Mouse (Mus musculus) midbrain, embryonic 11.5 days (tissue): ENCODE measurements around the gene Gm21119. TPM values are rescaled to one million over a fixed set of nuclear protein-coding genes. Genes with fewer than 3 reads are reported as not detected.
"Not testable (repeated sequence)": the region's sequence is repeated elsewhere in the genome, so short reads cannot be mapped to it uniquely, and the experiment has no call there.

Experiments
- ATAC-seq: fragments of 200-750 bp; cut with Nextera tagmentation; 2 replicates; pipeline ENCODE4 v1.8.0; 2017; ENCODE audit warnings: moderate TSS enrichment, moderate library complexity; ENCODE audit not compliant: low FRiP score
- DNase-seq: peaks from one replicate; pipeline ENCODE4 v3.0.0; 2015; ENCODE audit warnings: low spot score; ENCODE audit errors: missing footprints
- H3K27ac ChIP-seq: fragments of 300-500 bp; sonication (generic); 2 replicates; pipeline ENCODE4 v1.5.1; 2014; ENCODE audit warnings: low read depth, low read length
- H3K27me3 ChIP-seq: fragments of 300-500 bp; sonication (generic); 2 replicates; pipeline ENCODE4 v1.6.1; 2014; ENCODE audit warnings: mild to moderate bottlenecking, low read length, moderate library complexity, mixed read lengths; ENCODE audit not compliant: control insufficient read depth, insufficient read depth
- H3K36me3 ChIP-seq: fragments of 300-500 bp; sonication (generic); 2 replicates; pipeline ENCODE4 v1.6.1; 2014; ENCODE audit warnings: mild to moderate bottlenecking, low read length, moderate library complexity, mixed read lengths; ENCODE audit not compliant: control insufficient read depth, insufficient read depth
- H3K4me1 ChIP-seq: fragments of 300-500 bp; sonication (generic); 2 replicates; pipeline ENCODE4 v1.6.1; 2014; ENCODE audit warnings: low read length; ENCODE audit not compliant: control insufficient read depth, insufficient read depth
- H3K4me2 ChIP-seq: fragments of 300-500 bp; sonication (generic); 2 replicates; pipeline ENCODE4 v1.6.1; 2014; ENCODE audit warnings: mild to moderate bottlenecking, moderate library complexity
- H3K4me3 ChIP-seq: fragments of 300-500 bp; sonication (generic); 2 replicates; pipeline ENCODE4 v1.5.1; 2014; ENCODE audit warnings: low read depth, low read length
- H3K9ac ChIP-seq: fragments of 300-500 bp; sonication (generic); 2 replicates; pipeline ENCODE4 v1.6.1; 2014; ENCODE audit warnings: low read length
- H3K9me3 ChIP-seq: fragments of 300-500 bp; sonication (generic); 2 replicates; pipeline ENCODE4 v1.6.1; 2016; ENCODE audit warnings: low read length; ENCODE audit not compliant: control insufficient read depth
- WGBS: fragments of 180-500 bp; shearing (Covaris S2); extraction: QIAGEN DNeasy Blood & Tissue Kit; methylation state at CpG from one replicate; pipeline ENCODE4 v1.1.7; 2014; 5-methylcytosine and 5-hydroxymethylcytosine counted together
- polyA plus RNA-seq: library from polyadenylated mRNA; unstranded; fragments of >200 nt; fragmentation: Nextera tagmentation; extraction: Ambion mirVana; gene quantifications from 2 replicates; pipeline ENCODE4 v1.2.1, GENCODE M21; 2014

The Gm21119 gene
- not detected in 2 replicates for polyA plus RNA-seq

DNA sequence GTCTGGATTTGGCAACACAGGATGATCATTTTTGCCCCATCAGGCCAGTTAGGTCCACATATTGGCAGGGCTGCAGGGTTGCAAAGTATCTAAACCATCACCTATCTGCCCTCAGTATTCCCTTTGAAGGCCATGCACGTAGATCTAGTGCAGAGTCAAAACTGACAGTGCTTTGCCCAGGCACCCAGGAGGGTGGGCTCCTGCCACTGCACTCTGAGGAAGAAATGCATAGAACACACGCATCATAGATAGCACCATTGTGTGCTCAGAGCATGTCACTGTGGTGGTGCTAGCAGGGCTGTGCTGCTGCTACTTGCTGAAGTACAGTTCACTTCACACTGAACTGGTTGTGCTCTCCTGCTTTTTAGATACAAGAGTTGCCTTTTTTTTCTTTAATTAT is at the start of gene Gm21119:
Gene Gm21119, plus strand, starts transcription at position 301 of the 400 bp plus-strand sequence.
- H3K4me3 ChIP-seq, H3K4me1 ChIP-seq, H3K36me3 ChIP-seq, H3K9ac ChIP-seq, H3K27me3 ChIP-seq, ATAC-seq, H3K27ac ChIP-seq, H3K9me3 ChIP-seq, DNase-seq, H3K4me2 ChIP-seq: not testable (repeated sequence)
- no CpG with 5 or more reads among the region's 2 CpGs for WGBS

DNA sequence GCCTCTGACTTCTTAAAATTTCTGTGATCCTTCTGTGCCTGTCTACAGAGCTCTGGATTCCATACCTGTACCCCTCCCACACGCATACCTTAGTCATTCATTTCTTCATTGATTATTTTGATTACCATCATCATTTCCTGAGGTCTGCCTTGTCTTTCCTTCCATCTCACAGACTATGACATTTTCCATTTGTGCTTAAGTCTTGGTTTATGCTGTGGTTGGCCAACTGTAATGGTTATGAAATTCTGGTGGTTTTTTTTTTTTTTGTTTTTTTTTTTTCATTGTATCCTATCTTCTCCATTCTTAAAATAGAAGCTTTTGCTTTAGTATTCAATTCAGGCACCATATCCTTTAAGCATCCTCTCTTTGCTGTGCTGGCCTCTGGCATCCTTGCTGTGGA is 48.0 kb upstream of the Gm21119 start:
- H3K4me2 ChIP-seq, H3K4me1 ChIP-seq, ATAC-seq, H3K4me3 ChIP-seq, DNase-seq, H3K27me3 ChIP-seq, H3K36me3 ChIP-seq, H3K27ac ChIP-seq, H3K9ac ChIP-seq, H3K9me3 ChIP-seq: not testable (repeated sequence)
- no CpG with 5 or more reads among the region's 1 CpGs for WGBS

DNA sequence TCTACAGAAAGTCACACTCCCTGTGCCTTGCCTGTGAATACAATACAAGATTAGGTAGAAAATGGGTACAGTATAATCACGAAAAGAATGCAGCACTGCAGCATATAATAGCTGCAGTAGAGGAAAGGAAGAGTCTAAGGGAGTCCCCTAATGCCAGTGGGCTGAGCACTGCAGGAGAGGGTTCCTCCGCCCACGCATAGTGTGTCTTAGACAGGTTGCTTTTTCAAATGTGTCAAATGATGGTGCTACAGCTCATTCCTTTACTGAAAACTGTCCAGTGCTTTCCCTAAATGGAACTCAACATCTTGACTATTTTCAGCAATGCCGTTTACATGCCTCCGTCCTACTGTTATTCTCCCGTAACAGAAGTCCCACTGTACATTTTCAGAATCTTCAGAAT is 33.6 kb upstream of the Gm21119 start:
- 93% methylated on average over 3 of the region's 6 CpGs for WGBS
- DNase-seq = peak; percentile 56
- not testable (repeated sequence) for ATAC-seq

DNA sequence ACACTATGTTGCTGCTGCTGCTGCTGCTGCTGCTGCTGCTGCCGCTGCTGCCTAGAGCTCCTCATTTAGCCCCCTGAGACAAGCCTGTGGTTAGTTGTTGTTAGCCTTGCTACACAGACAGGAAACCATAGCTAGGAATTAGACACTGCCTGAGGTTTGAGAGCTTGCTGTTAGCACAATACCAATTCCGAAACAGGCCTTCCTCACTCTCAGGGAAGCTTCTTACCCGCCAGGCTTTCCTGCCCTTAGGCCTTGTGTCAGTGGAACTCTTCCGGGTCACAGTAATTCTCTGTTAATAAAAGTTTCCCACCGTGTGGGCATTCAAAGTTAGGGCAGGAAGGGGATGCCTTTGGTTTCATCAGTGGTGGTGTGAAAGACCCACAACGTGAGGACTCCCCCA is 31.9 kb upstream of the Gm21119 start:
- DNase-seq, H3K4me3 ChIP-seq, H3K4me2 ChIP-seq, H3K9me3 ChIP-seq, H3K9ac ChIP-seq, H3K4me1 ChIP-seq, H3K27ac ChIP-seq, H3K27me3 ChIP-seq, ATAC-seq, H3K36me3 ChIP-seq: not testable (repeated sequence)
- 86% methylated on average over 4 of the region's 6 CpGs for whole genome bisulfite sequencing

More for the DNA sequence above, 33.6 kb upstream of the Gm21119 start:
- H3K9me3 ChIP-seq, H3K36me3 ChIP-seq, H3K4me2 ChIP-seq, H3K27me3 ChIP-seq, H3K9ac ChIP-seq, H3K27ac ChIP-seq, H3K4me1 ChIP-seq, H3K4me3 ChIP-seq: not testable (repeated sequence)

DNA sequence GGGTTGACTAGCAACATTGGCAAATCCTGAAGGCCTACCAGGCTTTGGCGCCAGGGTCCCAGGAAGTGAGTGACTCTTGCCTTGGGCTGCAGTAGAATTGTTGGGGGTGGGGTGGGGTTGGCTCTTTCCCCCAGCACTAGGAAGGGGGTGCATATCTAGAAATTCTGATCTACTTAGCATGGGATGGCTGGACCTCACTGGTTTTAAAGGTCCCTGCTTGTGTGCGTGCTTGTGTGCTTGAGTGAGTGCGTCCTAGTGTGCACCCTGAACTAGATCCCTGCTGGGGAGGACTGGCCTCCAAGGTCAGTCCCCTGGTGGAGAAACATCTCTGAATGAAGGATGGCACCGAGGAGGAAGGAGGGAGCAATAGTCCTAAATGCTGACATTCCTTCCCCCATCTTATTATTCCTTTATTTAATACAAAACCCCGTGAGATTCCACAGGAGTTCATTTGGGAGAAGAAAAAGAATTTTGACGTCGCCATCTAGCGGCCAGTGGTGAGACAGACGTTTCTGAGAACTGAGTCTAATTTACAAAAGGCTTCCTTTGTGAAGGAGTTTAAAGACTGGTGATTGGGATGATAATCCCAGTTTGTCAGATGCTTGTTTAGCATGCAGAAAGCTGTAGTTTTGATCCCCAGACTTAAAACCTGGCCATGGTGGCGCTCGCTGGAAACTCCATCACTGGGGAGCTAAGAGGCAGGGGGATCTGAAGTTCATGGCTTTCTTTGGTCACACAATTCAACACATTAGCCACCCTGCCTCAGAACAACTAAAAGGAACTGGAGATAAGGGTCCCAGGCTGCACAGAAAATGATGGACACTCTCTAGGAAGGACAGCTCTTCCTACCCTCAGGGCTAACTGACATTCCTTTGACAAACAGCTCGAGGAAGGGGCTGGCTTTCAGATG is 26.2 kb upstream of the Gm21119 start:
- not testable (repeated sequence) for H3K9me3 ChIP-seq, H3K27ac ChIP-seq, H3K4me1 ChIP-seq, H3K9ac ChIP-seq, H3K4me3 ChIP-seq, H3K4me2 ChIP-seq, H3K27me3 ChIP-seq, H3K36me3 ChIP-seq
- DNase-seq = peak; percentile 76
- ATAC-seq = peak; percentile 90
- 41% methylated on average over 3 of the region's 12 CpGs for WGBS

DNA sequence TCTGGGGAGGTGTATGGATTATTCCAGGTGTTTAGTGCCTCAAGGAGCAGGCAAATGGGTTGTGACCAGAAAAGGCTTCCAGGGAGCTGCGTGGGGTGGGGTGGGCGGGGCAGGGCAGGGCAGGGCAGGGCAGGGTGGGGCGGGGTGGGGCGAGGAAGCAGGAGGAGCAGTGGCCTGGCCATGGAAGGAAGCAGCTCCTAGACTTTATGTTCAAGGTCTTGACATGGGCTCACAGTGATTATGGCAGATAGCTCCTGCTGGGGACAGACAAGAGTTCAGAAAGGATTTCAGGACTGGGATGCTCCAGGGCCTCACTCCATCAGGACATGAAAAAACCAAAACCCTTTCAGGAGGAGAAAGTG is 25.6 kb upstream of the Gm21119 start:
- H3K36me3 ChIP-seq, H3K9me3 ChIP-seq, H3K4me2 ChIP-seq, H3K27ac ChIP-seq, H3K9ac ChIP-seq, H3K27me3 ChIP-seq, H3K4me1 ChIP-seq, H3K4me3 ChIP-seq, DNase-seq: not testable (repeated sequence)
- peak; percentile 86 for ATAC-seq
- WGBS = 90% methylated on average over 1 of the region's 4 CpGs

DNA sequence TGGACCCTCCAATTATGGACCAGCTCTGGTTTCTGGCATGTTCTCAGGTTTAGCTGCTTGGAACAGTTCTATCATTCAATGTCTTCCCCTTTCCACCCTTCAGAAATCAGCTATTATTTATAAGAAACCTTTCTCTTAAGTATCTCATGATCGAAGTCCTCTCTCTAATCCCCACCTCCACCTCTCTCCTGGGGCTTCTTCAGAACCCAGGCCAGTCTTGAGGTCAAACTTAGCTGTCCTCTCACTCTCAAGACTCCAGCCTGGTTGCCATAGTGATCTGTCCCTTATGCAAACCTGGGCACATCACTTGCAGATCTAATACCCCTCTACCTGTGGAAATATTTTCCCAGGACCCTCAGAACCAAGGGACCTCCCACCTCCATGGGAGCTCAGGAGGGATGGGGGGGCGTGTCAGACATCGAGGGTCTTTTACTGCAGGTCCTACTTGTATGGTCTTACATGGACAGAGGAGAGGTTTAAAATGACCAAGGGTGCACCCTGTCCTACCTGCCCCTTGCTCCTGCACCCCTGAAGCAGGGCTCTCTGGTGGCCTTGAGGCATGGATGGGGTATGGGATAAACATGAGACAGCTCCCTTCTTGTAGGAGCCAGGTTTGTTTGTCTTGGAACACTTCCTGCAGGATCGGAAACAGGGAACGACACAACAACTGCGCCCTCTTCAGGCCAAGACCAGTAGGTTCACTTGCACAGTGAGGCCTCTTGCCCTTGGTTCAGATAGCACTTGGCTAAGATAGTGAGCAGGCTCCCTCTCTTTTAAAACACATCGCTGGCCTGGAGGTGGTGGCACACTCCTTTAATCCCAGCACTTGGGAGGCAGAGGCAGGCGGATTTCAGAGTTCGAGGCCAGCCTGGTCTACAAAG is 24.4 kb upstream of the Gm21119 start:
- not testable (repeated sequence) for H3K4me2 ChIP-seq, H3K9ac ChIP-seq, H3K27ac ChIP-seq, H3K36me3 ChIP-seq, H3K4me1 ChIP-seq, ATAC-seq, H3K9me3 ChIP-seq, H3K27me3 ChIP-seq, H3K4me3 ChIP-seq
- DNase-seq = peak; percentile 73
- WGBS = 88% methylated on average over 3 of the region's 9 CpGs

DNA sequence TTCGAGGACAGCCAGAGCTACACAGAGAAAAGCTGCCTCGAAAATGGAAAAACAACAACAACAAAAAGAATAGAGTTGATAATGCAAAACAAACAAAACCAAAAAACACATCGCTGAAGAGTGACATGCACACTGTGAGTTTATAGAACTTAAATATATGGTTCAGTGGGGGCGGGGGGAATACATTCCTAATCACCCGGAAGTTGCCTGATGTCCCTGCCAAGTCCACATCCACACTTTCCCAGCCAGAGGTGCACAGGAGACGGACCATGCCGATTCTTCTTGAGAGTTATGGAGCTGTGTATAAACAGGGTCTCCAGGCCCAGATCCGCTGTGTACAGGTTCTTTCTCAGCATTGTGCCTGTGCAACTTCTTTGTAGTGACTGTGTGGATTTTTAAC is 23.7 kb upstream of the Gm21119 start:
- H3K4me1 ChIP-seq, H3K9me3 ChIP-seq, H3K27me3 ChIP-seq, DNase-seq, H3K4me3 ChIP-seq, H3K9ac ChIP-seq, H3K36me3 ChIP-seq, H3K27ac ChIP-seq, H3K4me2 ChIP-seq, ATAC-seq: not testable (repeated sequence)
- WGBS = 84% methylated on average over 4 of the region's 8 CpGs

DNA sequence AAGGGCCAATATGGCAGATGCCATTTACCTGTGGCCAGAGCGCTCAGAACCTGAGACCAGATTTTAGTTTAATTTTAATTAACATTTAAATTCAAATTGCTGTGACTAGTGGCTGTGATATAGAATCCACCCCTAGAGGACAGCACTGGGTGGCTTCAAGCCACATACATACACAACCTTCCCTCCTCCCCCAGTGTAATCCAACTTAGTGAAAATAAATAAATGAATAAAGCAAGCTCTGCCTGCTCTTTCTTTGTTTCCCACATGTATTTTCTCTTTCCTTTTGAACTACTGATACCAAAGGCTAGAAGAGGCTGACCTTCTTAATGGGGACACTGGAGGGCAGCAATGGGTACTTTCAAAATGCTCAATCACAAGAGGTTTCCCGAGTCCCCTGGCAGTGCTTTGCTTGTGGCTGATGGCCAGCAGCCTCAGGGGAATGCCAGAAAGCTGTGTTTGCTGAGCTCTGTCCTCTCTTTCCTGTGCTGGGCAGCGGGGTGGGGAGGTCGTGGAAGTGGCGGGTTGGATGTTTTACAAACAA is 21.9 kb upstream of the Gm21119 start:
- H3K27ac ChIP-seq, H3K4me3 ChIP-seq, H3K9ac ChIP-seq, H3K4me2 ChIP-seq, ATAC-seq, DNase-seq, H3K36me3 ChIP-seq, H3K4me1 ChIP-seq, H3K9me3 ChIP-seq, H3K27me3 ChIP-seq: not testable (repeated sequence)
- 60% methylated on average over 1 of the region's 5 CpGs for whole genome bisulfite sequencing
